Mouse (Mus musculus) right cerebral cortex, postnatal 36 days (tissue): Measurements from ENCODE around the gene Rpp40.

Source experiments
- DNase-seq, 2 experiments: peaks; one replicate each; pipeline ENCODE4 v3.0.0; 2022; ENCODE audit warnings: low spot score in 2 of 2, mixed read lengths in 1 of 2

Gene Rpp40

DNA sequence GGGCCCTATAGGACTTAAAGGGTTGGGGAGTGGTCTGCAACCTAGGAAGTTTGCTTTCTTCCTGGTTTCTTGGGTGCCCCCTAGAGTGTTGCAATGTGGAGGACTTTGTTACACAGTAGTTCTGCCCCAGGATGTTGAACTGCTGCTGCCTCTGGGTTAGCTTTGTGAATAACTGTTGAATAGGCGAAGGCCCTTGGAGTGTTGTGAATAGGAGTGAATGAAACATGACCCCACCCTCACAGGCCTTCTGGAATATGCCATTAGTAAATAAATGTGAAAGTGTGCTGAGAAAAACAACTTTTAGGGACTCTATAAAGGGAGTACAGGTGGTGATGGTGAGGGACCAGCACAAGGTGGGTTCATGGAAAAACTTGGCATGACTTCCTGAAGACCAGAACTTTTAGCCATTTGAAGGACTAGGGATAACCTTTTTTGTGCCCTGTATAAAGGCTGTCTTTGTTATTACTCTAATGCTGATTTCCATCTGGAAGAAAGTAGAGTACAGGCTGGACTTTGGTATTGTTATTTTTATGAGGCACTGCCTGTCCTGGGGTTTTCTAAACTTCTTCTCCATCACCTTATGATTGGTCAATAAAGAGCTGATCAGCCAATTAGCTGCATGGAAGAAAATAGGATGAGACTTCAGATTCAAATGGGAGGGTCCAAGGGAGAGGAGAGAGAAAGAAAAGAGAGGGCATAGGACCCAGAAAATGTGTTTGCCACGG is 53.1 kb downstream of the Rpp40 start:
- DNase-seq: no peak

DNA sequence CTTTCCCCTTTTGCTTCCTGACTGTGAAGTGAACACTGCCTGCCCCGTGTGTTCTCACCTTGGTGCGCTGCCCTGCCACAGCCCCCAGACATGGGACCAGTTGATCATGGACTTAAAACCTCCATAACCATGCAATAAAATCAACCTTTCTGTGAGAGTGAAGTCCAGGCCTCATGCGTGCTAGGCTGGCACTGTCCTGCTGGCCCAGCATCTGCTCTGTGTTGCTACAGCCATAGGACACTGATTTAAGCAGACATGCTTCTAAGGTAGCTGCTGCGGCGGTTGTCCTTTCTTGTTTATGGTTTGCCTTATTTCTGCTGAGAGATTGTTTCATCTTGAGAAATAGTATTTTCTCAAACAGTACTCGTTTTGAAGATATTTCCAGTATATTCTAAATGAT is 54.6 kb downstream of the Rpp40 start:
- no peak for DNase-seq

DNA sequence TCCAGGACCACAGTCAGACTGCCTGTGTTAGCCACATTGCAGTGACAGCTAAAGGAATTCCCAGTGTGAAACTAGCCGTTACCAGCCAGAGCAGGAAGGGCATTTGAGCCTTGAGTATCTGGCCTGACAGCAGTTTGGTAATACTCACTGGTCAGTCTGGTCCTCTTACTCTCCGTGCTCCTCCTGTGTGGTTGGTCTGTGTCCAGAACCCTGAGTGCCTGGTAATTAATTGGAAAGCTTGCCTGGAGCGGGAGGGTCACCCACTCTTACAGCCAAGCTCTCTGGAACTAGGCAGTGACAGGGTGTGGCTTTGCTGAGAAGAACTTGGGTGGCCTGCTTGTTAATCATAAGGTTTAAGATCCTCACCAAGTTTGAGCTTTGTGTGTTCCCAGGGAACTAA is 57.5 kb downstream of the Rpp40 start:
- no peak for DNase-seq

DNA sequence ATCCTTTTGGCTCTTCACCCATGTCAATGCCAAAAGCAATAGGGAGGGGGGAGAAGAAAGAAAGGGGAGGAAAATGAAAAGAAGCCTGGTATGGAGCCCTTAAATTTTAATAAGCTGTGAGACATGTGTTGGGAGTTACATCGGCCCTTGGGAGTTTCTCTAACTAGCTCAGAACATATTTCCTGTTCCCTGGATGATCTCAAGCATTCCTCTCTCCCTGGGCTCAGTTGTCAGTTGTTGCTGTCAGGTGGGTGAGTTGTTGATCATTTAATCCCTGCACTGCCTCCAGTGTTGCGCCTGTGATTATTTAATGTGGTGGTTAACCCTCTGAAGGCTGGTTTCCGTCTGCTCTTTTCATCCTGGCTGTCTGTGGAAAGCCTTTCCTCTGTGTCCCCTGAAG is 60.9 kb downstream of the Rpp40 start:
- no peak for DNase-seq
